Mouse (Mus musculus) neural tube, embryonic 13.5 days (tissue): Measurements from ENCODE around the gene 4430402I18Rik. TPM values are rescaled to one million over a fixed set of nuclear protein-coding genes. Genes with fewer than 3 reads are reported as not detected.

Source experiments
- ATAC-seq: fragments of 200-750 bp; cut with Nextera tagmentation; 2 replicates; pipeline ENCODE4 v1.8.0; 2017; ENCODE audit warnings: low read depth, mild to moderate bottlenecking, moderate TSS enrichment, moderate library complexity
- H3K27ac ChIP-seq: fragments of 300-500 bp; sonication (generic); replicated peaks from 2 replicates; pipeline ENCODE4 v1.5.1; 2015; ENCODE audit warnings: moderate library complexity, mild to moderate bottlenecking, inconsistent platforms
- H3K27me3 ChIP-seq: fragments of 300-500 bp; sonication (generic); 2 replicates; pipeline ENCODE4 v1.6.1; 2015; ENCODE audit warnings: mild to moderate bottlenecking, inconsistent platforms
- H3K36me3 ChIP-seq: fragments of 300-500 bp; sonication (generic); 2 replicates; pipeline ENCODE4 v1.6.1; 2015; ENCODE audit warnings: mild to moderate bottlenecking, inconsistent platforms
- H3K4me1 ChIP-seq: fragments of 300-500 bp; sonication (generic); replicated peaks from 2 replicates; pipeline ENCODE4 v1.6.1; 2015; ENCODE audit warnings: inconsistent platforms
- H3K4me2 ChIP-seq: fragments of 300-500 bp; sonication (generic); 2 replicates; pipeline ENCODE4 v1.6.1; 2015; ENCODE audit warnings: inconsistent platforms, mild to moderate bottlenecking, moderate library complexity
- H3K4me3 ChIP-seq: fragments of 300-500 bp; sonication (generic); 2 replicates; pipeline ENCODE4 v1.5.1; 2015; ENCODE audit warnings: mild to moderate bottlenecking, inconsistent platforms
- H3K9ac ChIP-seq: fragments of 300-500 bp; sonication (generic); 2 replicates; pipeline ENCODE4 v1.6.1; 2015; ENCODE audit warnings: moderate library complexity, mild to moderate bottlenecking, inconsistent platforms
- H3K9me3 ChIP-seq: fragments of 300-500 bp; sonication (generic); 2 replicates; pipeline ENCODE4 v1.6.1; 2016; ENCODE audit warnings: inconsistent platforms
- WGBS: fragments of 180-500 bp; shearing (Covaris S2); methylation state at CpG from one replicate; pipeline ENCODE4 v1.1.7; 2015; 5-methylcytosine and 5-hydroxymethylcytosine counted together
- polyA plus RNA-seq: library from polyadenylated mRNA; unstranded; fragments of >200 nt; fragmentation: Nextera tagmentation; extraction: Ambion mirVana; gene quantifications from 2 replicates; pipeline ENCODE4 v1.2.1, GENCODE M21; 2015

4430402I18Rik gene
- polyA plus RNA-seq, 1 experiment from 2014 or later = 0.80 TPM

DNA sequence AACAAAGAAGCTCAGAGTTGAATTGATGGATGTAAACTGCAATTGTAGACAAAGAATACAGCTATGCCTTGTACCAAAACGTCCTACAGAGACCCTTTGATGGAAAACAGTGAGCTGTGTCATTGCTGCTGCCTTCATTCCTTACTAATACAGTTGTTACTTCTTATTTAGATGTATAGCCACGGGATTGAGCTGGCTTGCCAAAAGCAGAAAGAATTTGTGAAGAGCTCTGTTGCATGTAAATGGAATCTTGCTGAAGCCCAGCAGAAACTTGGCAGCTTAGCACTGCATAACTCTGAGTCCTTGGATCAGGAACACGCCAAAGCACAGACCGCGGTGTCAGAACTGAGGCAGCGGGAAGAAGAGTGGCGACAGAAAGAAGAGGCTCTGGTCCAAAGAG is 27.3 kb upstream of the 4430402I18Rik start:
- Histone ChIP-seq H3K9me3 (no peaks in the 10 kb centered on the region), H3K4me3 (no peak overlapping the region), H3K27ac (peak overlapping the region; percentile 35), H3K9ac (no peak overlapping the region), H3K4me1 (peaks cover 22% of the 10 kb centered on the region), H3K36me3 (peaks cover 39% of the 10 kb centered on the region), H3K27me3 (no peaks in the 10 kb centered on the region), H3K4me2 (no peak overlapping the region)
- 66% methylated on average over 7 of the region's 7 CpGs for WGBS
- ATAC-seq = no peak

DNA sequence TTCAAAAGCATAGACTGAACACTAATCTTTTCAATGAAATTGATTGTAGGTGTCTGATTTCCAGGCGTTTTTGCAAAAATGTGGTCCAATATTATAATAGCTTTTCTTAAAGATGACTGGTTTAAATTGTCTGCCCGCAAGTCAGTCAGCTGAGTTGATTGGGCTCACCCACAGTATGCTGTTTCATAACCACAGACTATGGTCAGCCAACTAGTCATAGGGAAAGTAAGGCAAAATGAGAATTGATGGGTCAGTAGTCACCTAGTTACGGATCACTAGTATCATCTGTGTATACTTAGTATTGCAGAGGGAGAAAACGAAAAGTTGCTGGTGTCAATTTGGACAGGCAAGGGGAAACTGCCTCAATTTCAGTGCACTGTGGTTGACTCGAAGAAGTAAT is 23.8 kb upstream of the 4430402I18Rik start:
- H3K4me2 ChIP-seq = peak overlapping the region; percentile 74

DNA sequence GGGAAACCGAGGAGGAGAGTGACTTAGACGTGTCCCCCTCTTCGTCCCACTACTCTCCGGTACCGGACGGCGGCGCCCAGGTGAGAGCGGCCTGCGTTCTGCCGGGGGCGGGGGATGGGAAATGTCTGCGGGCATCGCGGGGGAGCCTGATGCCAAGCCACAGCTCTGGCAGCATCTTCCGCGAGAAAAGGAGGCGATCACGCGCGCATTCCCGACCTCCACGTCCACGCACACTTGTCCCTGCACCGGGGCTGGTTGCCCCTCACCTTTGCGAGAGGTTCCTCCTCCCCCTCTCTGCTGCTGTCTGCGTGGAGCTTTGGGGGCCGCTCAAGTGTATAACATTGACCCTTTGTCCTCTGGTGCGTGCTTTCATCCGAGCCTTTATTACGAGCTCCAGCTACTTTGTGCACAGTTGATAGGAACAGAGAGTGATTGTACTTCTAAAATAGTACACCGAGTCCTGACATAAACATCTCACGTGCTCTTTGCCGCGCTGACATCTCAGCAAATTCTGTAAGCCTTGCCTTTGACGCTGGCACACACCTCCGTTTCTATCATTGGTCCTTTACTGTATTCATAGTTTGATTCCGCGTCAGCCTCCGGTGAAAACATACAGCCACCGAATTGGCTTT is 23.1 kb upstream of the 4430402I18Rik start:
- H3K9ac ChIP-seq = peak overlapping the region; percentile 92

More for the DNA sequence above, 23.8 kb upstream of the 4430402I18Rik start:
- WGBS = 79% methylated on average over 5 of the region's 5 CpGs
- Histone ChIP-seq H3K9ac (peak overlapping the region; percentile 92), H3K9me3 (no peaks in the 10 kb centered on the region), H3K27ac (peak overlapping the region; percentile 89; the same call in 1 of the 2 replicates), H3K4me1 (peaks cover 26% of the 10 kb centered on the region), H3K27me3 (no peaks in the 10 kb centered on the region), H3K4me3 (peak overlapping the region; percentile 97), H3K36me3 (peaks cover 24% of the 10 kb centered on the region)
- ATAC-seq = no peak

DNA sequence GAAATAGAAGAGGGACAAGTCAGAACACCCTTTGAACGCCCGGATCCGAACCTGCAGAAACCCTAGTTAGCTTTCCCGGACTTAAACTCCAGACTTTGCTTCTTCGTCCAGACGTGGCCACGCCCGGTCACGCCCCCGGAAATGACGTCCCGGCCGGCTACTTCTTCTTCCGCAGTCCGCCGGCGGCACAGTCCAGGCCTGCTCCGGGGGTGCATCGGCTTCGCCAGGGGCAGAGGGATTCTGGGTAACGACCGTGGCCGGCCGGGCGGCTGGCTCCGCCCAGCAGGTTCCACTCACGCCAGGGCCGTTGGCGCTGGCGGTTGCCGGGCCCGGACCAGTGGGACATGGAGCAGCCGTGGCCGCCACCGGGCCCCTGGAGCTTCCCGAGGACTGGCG is 22.6 kb upstream of the 4430402I18Rik start, which contains the start of gene Cdc37l1:
TSS of gene Cdc37l1 (plus strand) at position 159 of the 396 bp plus-strand sequence.
- peaks cover 24% of the 10 kb centered on the region for H3K4me1 ChIP-seq
- H3K27me3 ChIP-seq = no peaks in the 10 kb centered on the region
- H3K36me3 ChIP-seq = peaks cover 13% of the 10 kb centered on the region
- H3K4me3 ChIP-seq = peak within 1 kb of the TSS; percentile 97
- no peaks in the 10 kb centered on the region for H3K9me3 ChIP-seq
- under 1% methylated on average over 37 of the region's 37 CpGs for WGBS
- H3K27ac ChIP-seq = peak within 1 kb of the TSS; percentile 89
- peak within 1 kb of the TSS; percentile 92 for H3K9ac ChIP-seq
- ATAC-seq = peak; percentile 97
- peak within 1 kb of the TSS; percentile 74 for H3K4me2 ChIP-seq

More for the DNA sequence above, 23.1 kb upstream of the 4430402I18Rik start:
- peak overlapping the region; percentile 97 for H3K4me3 ChIP-seq
- H3K4me1 ChIP-seq = peaks cover 26% of the 10 kb centered on the region
- H3K9me3 ChIP-seq = no peaks in the 10 kb centered on the region
- H3K4me2 ChIP-seq = peak overlapping the region; percentile 74
- H3K27me3 ChIP-seq = no peaks in the 10 kb centered on the region
- under 1% methylated on average over 37 of the region's 41 CpGs for WGBS
- H3K36me3 ChIP-seq = peaks cover 18% of the 10 kb centered on the region
- peak; percentile 80 for ATAC-seq
- H3K27ac ChIP-seq = peak overlapping the region; percentile 89

DNA sequence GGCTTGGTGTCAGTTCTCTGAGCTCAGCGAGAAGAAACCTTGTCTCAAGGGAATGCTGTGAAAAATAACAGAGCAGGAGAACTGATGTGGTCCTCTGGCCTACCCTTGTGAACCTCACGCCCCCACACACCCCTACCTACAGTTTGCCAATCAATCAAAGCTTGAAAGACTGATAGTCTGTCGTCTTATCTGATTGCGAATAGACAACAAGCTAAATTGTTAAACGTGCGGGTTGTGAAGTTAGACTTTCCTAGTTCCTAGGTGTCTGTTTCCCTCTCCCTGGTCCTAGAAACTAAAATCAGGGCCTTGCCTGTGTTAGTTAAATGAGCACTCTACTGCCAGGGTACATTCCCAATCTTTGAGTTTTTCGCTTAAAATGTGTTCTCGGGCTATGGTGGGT is 21.9 kb upstream of the 4430402I18Rik start:
- Histone ChIP-seq H3K9me3 (no peaks in the 10 kb centered on the region), H3K4me3 (peak overlapping the region; percentile 97), H3K4me1 (peaks cover 17% of the 10 kb centered on the region), H3K4me2 (peak overlapping the region; percentile 74), H3K27me3 (no peaks in the 10 kb centered on the region), H3K9ac (peak overlapping the region; percentile 92), H3K36me3 (peaks cover 6% of the 10 kb centered on the region), H3K27ac (no peak overlapping the region)
- ATAC-seq = no peak
- WGBS = 74% methylated on average over 8 of the region's 8 CpGs

DNA sequence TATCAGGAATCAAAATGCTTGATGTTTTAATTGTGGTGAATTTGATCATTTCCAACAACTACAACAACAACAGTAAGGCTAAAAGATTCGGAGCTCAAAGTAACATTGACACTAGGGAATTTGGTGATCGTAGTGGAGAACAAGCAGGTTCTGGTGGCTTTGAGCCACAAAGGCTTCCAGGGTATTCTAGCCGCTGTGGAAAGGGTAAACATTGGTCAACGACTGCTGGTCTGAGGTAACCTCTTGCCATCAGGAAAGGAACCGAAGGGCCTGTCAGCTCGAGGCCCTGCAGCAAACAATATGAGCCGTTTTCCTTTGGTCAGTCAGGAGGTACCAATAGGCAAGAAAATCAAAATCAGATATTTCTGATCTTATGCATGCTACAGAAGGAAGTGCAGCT is 15.0 kb upstream of the 4430402I18Rik start:
- H3K4me2 ChIP-seq = no peak overlapping the region
- no peaks in the 10 kb centered on the region for H3K9me3 ChIP-seq
- no peaks in the 10 kb centered on the region for H3K27me3 ChIP-seq
- no peaks in the 10 kb centered on the region for H3K36me3 ChIP-seq
- WGBS = 87% methylated on average over 7 of the region's 7 CpGs
- no peak overlapping the region for H3K9ac ChIP-seq
- no peak overlapping the region for H3K27ac ChIP-seq
- H3K4me3 ChIP-seq = no peak overlapping the region
- no peaks in the 10 kb centered on the region for H3K4me1 ChIP-seq
- ATAC-seq = no peak

DNA sequence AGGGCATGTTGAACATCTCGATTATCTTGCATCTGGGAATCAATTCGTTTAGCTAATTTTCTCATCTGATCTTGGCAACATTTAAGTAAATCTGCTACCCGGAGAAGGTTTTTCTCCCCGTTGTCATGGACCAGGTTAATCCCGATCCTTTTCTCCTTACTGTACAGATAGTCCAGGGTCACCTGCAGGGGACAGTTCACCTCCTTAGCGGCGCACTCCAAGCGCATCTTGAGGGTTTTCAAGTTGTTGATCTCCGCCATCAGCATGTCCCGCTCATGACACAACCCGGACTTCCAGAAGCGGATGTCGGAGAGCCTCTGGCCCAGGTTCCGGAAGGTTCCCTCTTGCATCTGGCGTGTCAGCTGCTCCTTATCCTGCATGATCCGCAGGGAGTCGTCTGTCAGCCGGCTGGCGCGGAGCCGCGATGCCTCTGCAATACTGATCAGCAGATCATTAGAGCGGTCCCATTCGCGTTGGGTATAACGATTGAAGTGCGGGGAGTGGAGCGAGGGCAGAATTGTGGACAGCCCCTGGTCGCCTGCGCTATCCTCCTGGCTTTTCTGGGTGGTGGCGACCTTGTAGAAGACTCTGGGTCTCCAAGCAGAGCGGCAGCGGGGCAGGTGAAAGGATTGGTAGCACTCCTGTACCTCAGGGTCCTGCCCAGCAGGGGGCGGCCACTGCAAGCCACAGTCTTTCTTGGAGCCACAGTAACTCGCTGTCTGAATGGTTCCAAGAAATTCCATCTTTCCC is 7.4 kb upstream of the 4430402I18Rik start:
- H3K4me1 ChIP-seq = peaks cover 11% of the 10 kb centered on the region
- no peaks in the 10 kb centered on the region for H3K36me3 ChIP-seq
- no peaks in the 10 kb centered on the region for H3K9me3 ChIP-seq
- H3K9ac ChIP-seq = peak overlapping the region; percentile 62
- peak overlapping the region; percentile 40 for H3K4me3 ChIP-seq
- H3K4me2 ChIP-seq = peak overlapping the region; percentile 66
- peak; percentile 94 for ATAC-seq
- WGBS = 16% methylated on average over 35 of the region's 35 CpGs
- H3K27ac ChIP-seq = 0 out of 2 replicates have a peak overlapping the region, but pooled peaks have one; percentile 15
- no peaks in the 10 kb centered on the region; the same call in 1 of the 2 replicates for H3K27me3 ChIP-seq

DNA sequence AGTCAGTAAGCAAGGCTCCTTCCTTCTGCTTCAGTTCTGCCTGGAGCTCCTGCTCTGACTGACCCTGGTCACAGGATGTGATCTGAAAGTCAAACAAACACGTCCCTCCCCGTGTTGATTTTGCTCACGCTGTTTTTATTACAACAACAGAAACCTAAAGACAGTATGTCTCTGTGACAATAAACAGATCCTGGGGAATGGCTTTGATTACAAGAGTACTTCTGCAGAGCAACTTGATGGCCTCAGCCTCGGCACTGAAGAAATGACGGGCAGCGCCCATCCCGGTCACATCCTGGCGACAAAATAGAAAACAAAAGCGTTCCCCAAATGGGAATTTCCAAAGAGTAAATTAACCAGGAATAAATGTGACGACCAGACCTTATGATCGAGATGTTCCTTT is 2.7 kb upstream of the 4430402I18Rik start:
- no peaks in the 10 kb centered on the region for H3K36me3 ChIP-seq
- H3K4me3 ChIP-seq = no peak overlapping the region
- H3K27ac ChIP-seq = no peak overlapping the region
- peaks cover 33% of the 10 kb centered on the region for H3K4me1 ChIP-seq
- H3K9ac ChIP-seq = no peak overlapping the region
- H3K9me3 ChIP-seq = no peaks in the 10 kb centered on the region
- no peak for ATAC-seq
- no peaks in the 10 kb centered on the region; the same call in 1 of the 2 replicates for H3K27me3 ChIP-seq
- no peak overlapping the region for H3K4me2 ChIP-seq
- WGBS = 74% methylated on average over 11 of the region's 11 CpGs

DNA sequence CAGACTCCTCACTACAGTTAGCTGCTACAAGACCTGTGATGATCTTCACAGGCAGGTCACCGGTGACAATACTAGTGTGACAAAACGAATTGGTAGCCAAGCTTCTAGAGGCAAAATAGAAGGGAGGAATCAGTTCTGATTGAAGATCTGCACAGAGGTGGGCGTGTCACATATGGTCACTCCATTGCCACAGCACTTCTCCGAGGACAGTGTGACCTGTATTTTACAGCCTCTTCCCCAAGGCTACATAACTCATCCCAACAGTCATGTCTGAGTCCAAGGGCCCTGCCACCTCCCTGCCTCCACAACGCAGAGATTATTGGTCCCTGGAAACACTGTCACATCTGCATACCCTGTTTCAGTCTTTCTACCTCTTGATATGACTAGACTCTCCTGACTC is 1.6 kb upstream of the 4430402I18Rik start:
- no peak overlapping the region for H3K27ac ChIP-seq
- peaks cover 35% of the 10 kb centered on the region for H3K4me1 ChIP-seq
- no peak for ATAC-seq
- H3K9me3 ChIP-seq = no peaks in the 10 kb centered on the region
- WGBS = 77% methylated on average over 5 of the region's 5 CpGs
- H3K27me3 ChIP-seq = no peaks in the 10 kb centered on the region; the same call in 1 of the 2 replicates
- no peak overlapping the region for H3K4me3 ChIP-seq
- no peaks in the 10 kb centered on the region for H3K36me3 ChIP-seq
- H3K9ac ChIP-seq = no peak overlapping the region
- no peak overlapping the region for H3K4me2 ChIP-seq

DNA sequence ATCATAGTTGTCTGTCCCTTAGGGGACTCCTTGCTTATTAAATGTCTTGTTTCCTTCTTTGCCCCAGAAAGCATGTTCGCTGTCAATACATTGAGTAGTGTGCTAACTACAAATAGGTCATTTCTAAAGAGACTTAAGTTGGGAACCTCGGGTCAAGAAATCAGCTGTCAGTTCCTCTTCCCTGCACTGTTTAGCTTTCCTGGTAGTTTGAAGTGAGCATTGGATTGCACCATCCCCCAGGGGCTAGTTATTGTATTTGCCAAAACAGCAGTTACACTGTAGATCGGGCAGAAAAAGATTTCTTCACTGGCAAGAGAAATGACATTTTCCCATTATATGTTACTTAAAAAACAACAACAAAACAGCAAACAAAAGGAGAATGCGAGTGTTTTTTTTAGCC is 578 bp upstream of the 4430402I18Rik start:
- no peak overlapping the region for H3K9ac ChIP-seq
- peaks cover 35% of the 10 kb centered on the region for H3K4me1 ChIP-seq
- peak overlapping the region; percentile 33; the same call in 1 of the 2 replicates for H3K4me2 ChIP-seq
- H3K27ac ChIP-seq = no peak overlapping the region
- H3K4me3 ChIP-seq = no peak overlapping the region
- H3K9me3 ChIP-seq = no peaks in the 10 kb centered on the region
- H3K27me3 ChIP-seq = no peaks in the 10 kb centered on the region
- ATAC-seq = no peak
- WGBS = 78% methylated on average over 4 of the region's 4 CpGs
- H3K36me3 ChIP-seq = no peaks in the 10 kb centered on the region

DNA sequence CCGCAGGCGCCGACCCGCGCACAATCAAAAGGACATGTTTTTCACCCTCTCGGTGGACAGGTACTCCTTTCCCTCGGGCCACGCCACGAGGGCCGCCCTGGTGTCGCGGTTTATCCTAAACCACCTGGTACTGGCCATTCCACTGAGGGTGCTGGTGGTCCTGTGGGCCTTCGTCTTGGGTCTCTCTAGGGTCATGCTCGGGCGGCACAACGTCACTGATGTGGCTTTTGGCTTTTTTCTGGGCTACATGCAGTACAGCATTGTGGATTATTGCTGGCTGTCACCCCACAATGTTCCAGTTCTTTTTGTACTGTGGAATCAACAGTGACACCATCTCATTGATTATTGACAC is 3.1 kb downstream of the 4430402I18Rik start:
- peak; percentile 57 for ATAC-seq
- Histone ChIP-seq H3K9me3 (no peaks in the 10 kb centered on the region), H3K27ac (peak overlapping the region; percentile 87), H3K9ac (peak overlapping the region; percentile 92), H3K4me3 (peak overlapping the region; percentile 84), H3K27me3 (no peaks in the 10 kb centered on the region), H3K4me2 (peak overlapping the region; percentile 82), H3K36me3 (no peaks in the 10 kb centered on the region), H3K4me1 (peaks cover 35% of the 10 kb centered on the region)
- WGBS = 8% methylated on average over 16 of the region's 16 CpGs

DNA sequence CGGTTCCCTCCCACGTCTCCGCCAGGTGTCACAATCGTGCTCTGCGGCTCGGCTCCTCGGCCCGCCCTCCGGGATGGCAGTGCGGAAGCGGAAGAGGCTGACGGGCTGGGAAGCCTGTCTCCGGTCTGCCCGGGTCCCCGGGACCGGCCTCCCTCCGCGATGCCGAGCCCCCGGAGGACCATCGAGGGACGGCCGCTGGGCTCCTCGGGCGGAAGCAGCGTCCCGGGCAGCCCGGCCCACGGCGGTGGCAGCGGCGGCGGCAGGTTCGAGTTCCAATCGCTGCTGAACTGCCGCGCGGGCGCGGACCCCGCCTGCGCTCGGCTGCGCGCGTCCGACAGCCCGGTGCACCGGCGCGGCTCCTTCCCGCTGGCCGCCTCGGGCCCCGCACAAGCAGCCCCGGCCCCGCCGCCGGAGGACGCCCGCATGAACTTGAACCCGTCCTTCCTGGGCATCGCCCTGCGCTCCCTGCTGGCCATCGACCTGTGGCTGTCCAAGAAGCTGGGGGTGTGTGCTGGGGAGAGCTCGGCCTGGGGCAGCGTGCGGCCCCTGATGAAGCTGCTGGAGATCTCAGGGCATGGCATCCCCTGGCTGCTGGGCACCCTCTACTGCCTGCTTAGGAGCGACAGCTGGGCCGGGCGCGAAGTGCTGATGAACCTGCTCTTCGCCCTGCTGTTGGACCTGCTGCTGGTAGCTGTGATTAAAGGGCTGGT is 3.6 kb downstream of the 4430402I18Rik start, which contains the start of gene Plpp6:
TSS of gene Plpp6 (plus strand) at position 112 of the 710 bp plus-strand sequence.
- H3K4me1 ChIP-seq = peaks cover 35% of the 10 kb centered on the region
- H3K27me3 ChIP-seq = no peaks in the 10 kb centered on the region
- peak within 1 kb of the TSS; percentile 82 for H3K4me2 ChIP-seq
- H3K9ac ChIP-seq = peak within 1 kb of the TSS; percentile 92
- H3K9me3 ChIP-seq = no peaks in the 10 kb centered on the region
- H3K4me3 ChIP-seq = peak within 1 kb of the TSS; percentile 84
- H3K27ac ChIP-seq = peak within 1 kb of the TSS; percentile 87
- peak; percentile 95 for ATAC-seq
- H3K36me3 ChIP-seq = no peaks in the 10 kb centered on the region
- WGBS = under 1% methylated on average over 71 of the region's 73 CpGs
